Mouse (Mus musculus) neural tube, embryonic 13.5 days (tissue): ENCODE results near the gene Krt18. TPM values are rescaled to one million over a fixed set of nuclear protein-coding genes. Genes with fewer than 3 reads are reported as not detected.

Experiments used
- ATAC-seq: fragments of 200-750 bp; cut with Nextera tagmentation; 2 replicates; pipeline ENCODE4 v1.8.0; 2017; ENCODE audit warnings: low read depth, mild to moderate bottlenecking, moderate TSS enrichment, moderate library complexity
- H3K27ac ChIP-seq: fragments of 300-500 bp; sonication (generic); replicated peaks from 2 replicates; pipeline ENCODE4 v1.5.1; 2015; ENCODE audit warnings: moderate library complexity, mild to moderate bottlenecking, inconsistent platforms
- H3K27me3 ChIP-seq: fragments of 300-500 bp; sonication (generic); 2 replicates; pipeline ENCODE4 v1.6.1; 2015; ENCODE audit warnings: mild to moderate bottlenecking, inconsistent platforms
- H3K36me3 ChIP-seq: fragments of 300-500 bp; sonication (generic); 2 replicates; pipeline ENCODE4 v1.6.1; 2015; ENCODE audit warnings: mild to moderate bottlenecking, inconsistent platforms
- H3K4me1 ChIP-seq: fragments of 300-500 bp; sonication (generic); replicated peaks from 2 replicates; pipeline ENCODE4 v1.6.1; 2015; ENCODE audit warnings: inconsistent platforms
- H3K4me2 ChIP-seq: fragments of 300-500 bp; sonication (generic); 2 replicates; pipeline ENCODE4 v1.6.1; 2015; ENCODE audit warnings: inconsistent platforms, mild to moderate bottlenecking, moderate library complexity
- H3K4me3 ChIP-seq: fragments of 300-500 bp; sonication (generic); 2 replicates; pipeline ENCODE4 v1.5.1; 2015; ENCODE audit warnings: mild to moderate bottlenecking, inconsistent platforms
- H3K9ac ChIP-seq: fragments of 300-500 bp; sonication (generic); 2 replicates; pipeline ENCODE4 v1.6.1; 2015; ENCODE audit warnings: moderate library complexity, mild to moderate bottlenecking, inconsistent platforms
- H3K9me3 ChIP-seq: fragments of 300-500 bp; sonication (generic); 2 replicates; pipeline ENCODE4 v1.6.1; 2016; ENCODE audit warnings: inconsistent platforms
- WGBS: fragments of 180-500 bp; shearing (Covaris S2); methylation state at CpG from one replicate; pipeline ENCODE4 v1.1.7; 2015; 5-methylcytosine and 5-hydroxymethylcytosine counted together
- polyA plus RNA-seq: library from polyadenylated mRNA; unstranded; fragments of >200 nt; fragmentation: Nextera tagmentation; extraction: Ambion mirVana; gene quantifications from 2 replicates; pipeline ENCODE4 v1.2.1, GENCODE M21; 2015

Gene Krt18
- polyA plus RNA-seq, 1 experiment from 2014 or later, result 1.4 TPM

- Histone ChIP-seq H3K4me1 (peaks cover 25% of the 10 kb centered on the region), H3K9me3 (no peaks in the 10 kb centered on the region), H3K36me3 (no peaks in the 10 kb centered on the region), H3K27me3 (no peaks in the 10 kb centered on the region), H3K4me3 (no peak overlapping the region), H3K4me2 (no peak overlapping the region), H3K9ac (no peak overlapping the region), H3K27ac (no peak overlapping the region)
- no peak for ATAC-seq
- WGBS, result 57% methylated on average over 3 of the region's 4 CpGs
Measured at GRCm38 (mm10) chr15:102014848-102015247, 13.1 kb upstream of the Krt18 start.

GRCm38 (mm10) chr15:102016096-102016495 lies 11.9 kb upstream of the Krt18 start:
- H3K36me3 ChIP-seq, result no peaks in the 10 kb centered on the region

DNA sequence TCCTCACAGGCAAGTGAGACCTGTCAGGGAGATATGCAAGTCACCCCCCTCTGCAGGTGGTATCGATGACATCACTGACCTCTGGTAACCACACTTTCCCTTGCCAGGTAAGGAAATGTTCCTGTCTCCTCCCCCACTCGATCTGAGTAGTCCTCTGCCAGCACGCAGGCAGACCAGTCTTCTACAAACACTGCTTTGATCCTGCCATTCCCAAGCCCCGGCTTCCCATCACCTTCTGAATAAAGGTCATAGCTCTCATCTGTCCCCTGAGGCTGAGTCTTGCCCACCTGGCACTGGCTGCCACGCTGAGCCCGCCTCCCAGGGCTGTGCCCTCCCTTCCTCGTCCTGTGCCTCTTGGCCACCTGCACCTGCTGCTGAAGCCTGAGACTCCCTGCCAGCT lies 11.2 kb upstream of the Krt18 start:
- Histone ChIP-seq H3K36me3 (no peaks in the 10 kb centered on the region), H3K27ac (no peak overlapping the region), H3K9me3 (no peaks in the 10 kb centered on the region), H3K9ac (no peak overlapping the region), H3K4me1 (peaks cover 19% of the 10 kb centered on the region; the same call in 1 of the 2 replicates), H3K4me2 (no peak overlapping the region), H3K27me3 (no peaks in the 10 kb centered on the region), H3K4me3 (no peak overlapping the region)
- no peak for ATAC-seq
- 17% methylated on average over 7 of the region's 7 CpGs for WGBS

More at GRCm38 (mm10) chr15:102016096-102016495, 11.9 kb upstream of the Krt18 start:
- Histone ChIP-seq H3K4me1 (peaks cover 19% of the 10 kb centered on the region; the same call in 1 of the 2 replicates), H3K4me2 (no peak overlapping the region), H3K27me3 (no peaks in the 10 kb centered on the region), H3K9ac (no peak overlapping the region), H3K27ac (no peak overlapping the region), H3K9me3 (no peaks in the 10 kb centered on the region), H3K4me3 (no peak overlapping the region)
- 24% methylated on average over 3 of the region's 3 CpGs for WGBS
- ATAC-seq, result no peak

DNA sequence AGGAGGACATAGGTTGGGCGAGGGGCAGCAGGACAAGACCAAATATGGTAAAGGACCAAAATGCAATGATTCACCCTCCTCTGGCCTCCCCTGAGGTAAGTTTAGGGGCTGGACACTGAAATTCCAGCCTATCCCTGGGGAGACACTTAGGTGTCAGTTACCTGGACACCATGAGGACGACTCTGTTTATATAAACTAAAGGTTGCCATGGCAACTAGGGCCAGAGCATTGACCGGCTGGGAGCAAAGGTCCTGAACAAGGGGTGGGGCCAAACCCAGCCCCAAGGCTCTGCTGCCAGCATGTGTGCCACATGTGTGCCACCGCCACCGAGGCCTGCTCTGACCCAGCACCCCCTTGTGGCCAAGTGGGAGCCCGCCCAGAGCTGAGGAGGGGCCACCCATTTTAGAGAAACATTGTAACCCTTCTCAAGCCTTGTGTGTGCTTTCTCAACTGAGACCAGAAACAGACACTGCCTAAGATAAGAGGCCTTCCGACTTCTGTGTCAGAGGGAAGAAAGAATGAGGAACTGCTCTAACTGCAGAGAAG lies 10.0 kb upstream of the Krt18 start:
- H3K4me2 ChIP-seq, result no peak overlapping the region
- H3K9ac ChIP-seq, result no peak overlapping the region
- no peaks in the 10 kb centered on the region for H3K36me3 ChIP-seq
- ATAC-seq, result no peak
- no peak overlapping the region for H3K27ac ChIP-seq
- H3K4me3 ChIP-seq, result no peak overlapping the region
- H3K27me3 ChIP-seq, result no peaks in the 10 kb centered on the region
- 34% methylated on average over 7 of the region's 7 CpGs for WGBS
- peaks cover 16% of the 10 kb centered on the region; the same call in 1 of the 2 replicates for H3K4me1 ChIP-seq
- H3K9me3 ChIP-seq, result no peaks in the 10 kb centered on the region

GRCm38 (mm10) chr15:102022481-102022880 lies 5.5 kb upstream of the Krt18 start:
- Histone ChIP-seq H3K9ac (no peak overlapping the region), H3K4me3 (no peak overlapping the region), H3K4me2 (no peak overlapping the region), H3K4me1 (peaks cover 19% of the 10 kb centered on the region), H3K36me3 (no peaks in the 10 kb centered on the region), H3K27ac (no peak overlapping the region), H3K9me3 (no peaks in the 10 kb centered on the region), H3K27me3 (peaks cover 40% of the 10 kb centered on the region)
- 26% methylated on average over 8 of the region's 8 CpGs for WGBS
- no peak for ATAC-seq

- Histone ChIP-seq H3K9ac (no peak overlapping the region), H3K36me3 (no peaks in the 10 kb centered on the region), H3K4me2 (no peak overlapping the region), H3K9me3 (no peaks in the 10 kb centered on the region), H3K4me1 (peaks cover 24% of the 10 kb centered on the region), H3K4me3 (no peak overlapping the region), H3K27ac (no peak overlapping the region), H3K27me3 (peaks cover 53% of the 10 kb centered on the region)
- ATAC-seq, result no peak
- WGBS, result 81% methylated on average over 8 of the region's 8 CpGs
Measured at GRCm38 (mm10) chr15:102023888-102024287, 4.1 kb upstream of the Krt18 start.

DNA sequence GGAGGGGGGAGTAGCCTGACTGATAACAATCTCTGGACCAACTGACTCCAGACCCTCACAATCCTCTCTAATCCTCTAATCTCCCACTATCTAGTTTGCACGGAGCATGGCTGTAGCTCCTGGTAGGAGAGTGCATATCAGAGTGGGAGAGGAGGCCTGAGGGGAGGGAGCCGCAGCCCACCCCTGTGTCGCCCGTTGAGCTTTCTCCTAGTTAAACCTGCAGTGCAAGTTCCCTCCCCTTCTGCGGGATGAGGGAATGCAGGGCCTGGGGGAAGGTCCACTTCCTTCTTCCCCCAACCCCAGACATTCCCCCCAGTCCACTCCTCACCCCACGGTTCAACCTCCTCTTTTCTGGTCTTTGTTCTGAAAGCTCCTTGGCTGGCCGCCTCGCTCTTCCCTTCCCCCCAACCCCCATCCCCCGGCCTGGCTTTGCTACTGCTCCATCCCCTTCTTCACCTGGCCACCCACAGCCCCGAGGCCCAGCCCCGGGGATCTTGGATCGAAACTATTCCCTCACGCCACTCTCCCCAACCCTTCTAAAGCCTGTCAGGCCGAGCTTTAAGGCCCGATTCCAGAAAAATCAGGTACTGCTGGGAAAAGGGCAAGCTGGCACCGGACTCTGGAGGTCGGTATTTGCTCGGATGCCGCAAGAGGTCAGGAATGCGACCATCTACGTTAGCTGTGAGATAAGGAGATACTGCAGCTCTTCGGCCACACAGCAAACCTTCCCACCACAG lies 2.7 kb upstream of the Krt18 start:
- Histone ChIP-seq H3K4me1 (peaks cover 24% of the 10 kb centered on the region), H3K4me2 (peak overlapping the region; percentile 39), H3K9ac (peak overlapping the region; percentile 52; the same call in 1 of the 2 replicates), H3K36me3 (no peaks in the 10 kb centered on the region), H3K4me3 (no peak overlapping the region), H3K9me3 (no peaks in the 10 kb centered on the region), H3K27me3 (peaks cover 62% of the 10 kb centered on the region), H3K27ac (no peak overlapping the region)
- WGBS, result 8% methylated on average over 22 of the region's 22 CpGs
- ATAC-seq, result no peak

- no peak overlapping the region for H3K9ac ChIP-seq
- ATAC-seq, result no peak
- no peaks in the 10 kb centered on the region for H3K9me3 ChIP-seq
- 10% methylated on average over 12 of the region's 12 CpGs for WGBS
- no peak overlapping the region for H3K4me3 ChIP-seq
- no peak overlapping the region for H3K4me2 ChIP-seq
- no peaks in the 10 kb centered on the region for H3K36me3 ChIP-seq
- no peak overlapping the region for H3K27ac ChIP-seq
- H3K27me3 ChIP-seq, result peaks cover 62% of the 10 kb centered on the region
- peaks cover 24% of the 10 kb centered on the region for H3K4me1 ChIP-seq
Measured at GRCm38 (mm10) chr15:102026430-102026829, 1.6 kb upstream of the Krt18 start.

GRCm38 (mm10) chr15:102034121-102035053 lies 6.4 kb downstream of the Krt18 start:
- no peak overlapping the region for H3K4me2 ChIP-seq
- no peak overlapping the region for H3K27ac ChIP-seq
- peaks cover 6% of the 10 kb centered on the region for H3K27me3 ChIP-seq
- H3K9ac ChIP-seq, result no peak overlapping the region
- H3K4me3 ChIP-seq, result no peak overlapping the region
- H3K9me3 ChIP-seq, result no peaks in the 10 kb centered on the region
- H3K4me1 ChIP-seq, result no peaks in the 10 kb centered on the region
- H3K36me3 ChIP-seq, result no peaks in the 10 kb centered on the region
- no peak for ATAC-seq
- WGBS, result 73% methylated on average over 16 of the region's 16 CpGs

- Histone ChIP-seq H3K9me3 (no peaks in the 10 kb centered on the region), H3K4me2 (no peak overlapping the region), H3K9ac (no peak overlapping the region), H3K27ac (no peak overlapping the region), H3K4me1 (no peaks in the 10 kb centered on the region), H3K4me3 (no peak overlapping the region), H3K27me3 (no peaks in the 10 kb centered on the region), H3K36me3 (no peaks in the 10 kb centered on the region)
- no peak for ATAC-seq
- 84% methylated on average over 4 of the region's 4 CpGs for WGBS
Measured at GRCm38 (mm10) chr15:102040277-102040676, 12.3 kb downstream of the Krt18 start.

DNA sequence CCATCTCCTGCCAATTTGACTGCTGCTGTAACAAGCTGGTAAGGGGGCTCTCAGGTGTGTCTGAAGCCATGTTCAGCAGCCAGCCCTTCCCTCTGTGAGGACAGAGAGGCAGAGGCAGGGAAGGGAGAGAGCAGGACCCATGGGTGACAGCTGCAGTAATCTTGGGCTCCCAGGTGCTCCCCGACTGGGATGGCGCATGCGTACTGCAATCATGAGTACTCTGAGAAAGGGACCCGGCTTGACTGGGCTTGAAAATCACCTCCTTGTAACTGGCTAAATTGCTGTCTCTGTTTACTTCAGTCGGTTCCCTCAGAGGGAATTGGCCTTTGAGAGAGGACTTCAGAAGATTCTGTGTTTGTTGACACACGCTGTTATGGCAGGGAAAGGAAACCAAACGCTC lies 14.0 kb downstream of the Krt18 start:
- Histone ChIP-seq H3K36me3 (no peaks in the 10 kb centered on the region), H3K9ac (no peak overlapping the region), H3K4me3 (no peak overlapping the region), H3K27ac (no peak overlapping the region), H3K9me3 (no peaks in the 10 kb centered on the region), H3K27me3 (no peaks in the 10 kb centered on the region), H3K4me2 (no peak overlapping the region), H3K4me1 (no peaks in the 10 kb centered on the region)
- ATAC-seq, result no peak
- WGBS, result 61% methylated on average over 7 of the region's 7 CpGs

- 88% methylated on average over 3 of the region's 3 CpGs for WGBS
- Histone ChIP-seq H3K27me3 (no peaks in the 10 kb centered on the region), H3K4me2 (no peak overlapping the region), H3K9me3 (no peaks in the 10 kb centered on the region), H3K9ac (no peak overlapping the region), H3K27ac (no peak overlapping the region), H3K4me1 (no peaks in the 10 kb centered on the region), H3K4me3 (no peak overlapping the region), H3K36me3 (no peaks in the 10 kb centered on the region)
- no peak for ATAC-seq
Measured at GRCm38 (mm10) chr15:102044745-102045144, 16.8 kb downstream of the Krt18 start.
